Mouse (Mus musculus): ENCODE data around the gene Myo1e.

Myo1e gene

GRCm38 (mm10) chr9:70356254-70356653 is 149.1 kb downstream of the Myo1e start:
- DNase-seq (ENCODE audit: extremely low spot score, low spot score), result no peak

DNA sequence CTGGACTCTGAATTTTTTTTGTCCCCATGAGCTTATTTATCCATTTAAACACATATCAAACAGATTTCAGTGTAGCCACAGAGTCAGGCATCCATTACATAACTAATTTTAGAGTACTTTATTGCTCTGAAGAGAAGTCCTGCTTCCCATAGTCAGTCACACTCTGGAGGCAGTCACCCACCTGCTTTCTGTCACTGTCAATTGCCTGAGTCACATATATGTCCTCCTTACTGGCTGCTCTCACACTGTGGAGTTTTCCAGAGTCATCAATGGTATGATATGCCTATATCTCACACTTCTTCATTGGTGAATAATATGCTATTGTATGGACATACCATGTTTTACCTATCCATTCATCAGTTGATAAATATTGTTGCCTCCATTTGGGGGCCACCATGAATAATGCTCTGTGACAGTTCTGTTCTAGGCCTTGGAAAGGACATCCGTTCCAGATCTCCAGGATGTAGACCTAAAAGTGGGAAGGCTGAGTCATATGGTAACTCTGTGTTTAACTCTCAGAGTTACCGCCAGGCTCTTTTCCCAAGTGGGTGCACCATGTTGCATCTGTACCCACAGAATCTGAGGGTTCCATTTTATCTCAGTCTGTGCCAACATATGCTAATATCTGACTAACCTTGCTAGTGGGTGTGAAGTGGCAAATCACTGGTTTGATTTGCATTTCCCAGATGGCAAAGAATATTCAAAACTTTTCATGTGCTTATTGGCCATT is 152.4 kb downstream of the Myo1e start:
- DNase-seq (ENCODE audit: extremely low spot score, low spot score), result no peak

DNA sequence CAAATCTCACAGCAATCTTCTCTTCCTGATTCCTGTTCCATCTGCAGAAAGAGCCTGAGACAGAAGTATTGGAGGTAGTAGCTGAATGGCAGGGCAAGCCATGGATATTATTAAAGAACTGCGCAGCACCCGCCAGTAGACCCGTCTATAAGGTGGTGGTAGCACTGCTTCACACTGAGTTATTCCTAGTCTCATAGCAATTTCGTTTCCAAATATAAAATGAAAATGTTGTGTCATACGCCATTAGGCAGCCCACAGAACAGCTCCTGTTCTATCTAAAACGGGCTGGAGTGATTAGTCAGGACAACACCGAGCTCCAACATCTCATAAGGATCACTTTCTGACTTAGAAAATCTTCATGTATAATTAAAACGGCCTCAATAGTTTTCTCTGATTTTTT is 157.6 kb downstream of the Myo1e start:
- DNase-seq (ENCODE audit: extremely low spot score, low spot score), result no peak

DNA sequence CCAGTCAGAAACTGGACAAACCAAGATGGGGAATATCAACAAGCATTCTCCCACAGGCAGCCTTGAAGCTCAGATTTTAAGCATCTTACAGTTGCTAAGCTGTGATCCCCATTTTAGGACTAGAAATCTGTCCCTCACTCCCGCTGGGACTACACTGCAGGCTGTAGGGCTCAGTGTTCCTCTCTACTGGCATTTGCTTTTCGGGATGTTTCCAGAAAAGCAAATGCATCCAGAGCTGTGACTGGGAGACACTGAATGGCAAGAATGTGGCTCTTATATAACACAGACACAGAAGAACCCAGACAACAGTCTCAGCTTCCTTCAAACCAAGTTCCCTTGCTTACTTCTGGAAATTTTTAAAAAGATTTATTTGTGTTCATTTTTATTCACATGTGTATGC is 158.8 kb downstream of the Myo1e start:
- DNase-seq (ENCODE audit: extremely low spot score, low spot score), result no peak

- no peak for DNase-seq (ENCODE audit: extremely low spot score, low spot score)
These were observed 159.7 kb downstream of the Myo1e start for GRCm38 (mm10) chr9:70366898-70367297.

DNA sequence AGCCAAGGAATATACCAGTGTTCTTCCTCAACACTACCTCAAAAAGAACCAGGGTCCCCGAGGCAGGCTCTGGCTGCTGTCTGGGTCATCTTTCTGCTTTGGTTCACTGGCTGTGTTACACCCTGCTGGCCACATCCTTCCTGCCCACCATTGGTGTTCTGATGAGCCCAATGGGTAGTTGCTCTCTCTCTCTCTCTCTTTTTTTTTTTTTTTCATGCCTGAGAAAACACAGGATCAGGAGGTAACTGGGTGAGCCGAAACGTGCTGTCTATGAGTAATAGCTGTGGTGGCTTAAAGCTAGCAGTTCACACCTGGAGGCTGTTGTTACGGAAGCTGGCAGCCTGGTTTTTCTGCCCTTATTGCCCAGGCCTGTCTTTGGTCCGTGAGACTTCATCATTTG is 164.5 kb downstream of the Myo1e start:
- DNase-seq (ENCODE audit: extremely low spot score, low spot score), result no peak

DNA sequence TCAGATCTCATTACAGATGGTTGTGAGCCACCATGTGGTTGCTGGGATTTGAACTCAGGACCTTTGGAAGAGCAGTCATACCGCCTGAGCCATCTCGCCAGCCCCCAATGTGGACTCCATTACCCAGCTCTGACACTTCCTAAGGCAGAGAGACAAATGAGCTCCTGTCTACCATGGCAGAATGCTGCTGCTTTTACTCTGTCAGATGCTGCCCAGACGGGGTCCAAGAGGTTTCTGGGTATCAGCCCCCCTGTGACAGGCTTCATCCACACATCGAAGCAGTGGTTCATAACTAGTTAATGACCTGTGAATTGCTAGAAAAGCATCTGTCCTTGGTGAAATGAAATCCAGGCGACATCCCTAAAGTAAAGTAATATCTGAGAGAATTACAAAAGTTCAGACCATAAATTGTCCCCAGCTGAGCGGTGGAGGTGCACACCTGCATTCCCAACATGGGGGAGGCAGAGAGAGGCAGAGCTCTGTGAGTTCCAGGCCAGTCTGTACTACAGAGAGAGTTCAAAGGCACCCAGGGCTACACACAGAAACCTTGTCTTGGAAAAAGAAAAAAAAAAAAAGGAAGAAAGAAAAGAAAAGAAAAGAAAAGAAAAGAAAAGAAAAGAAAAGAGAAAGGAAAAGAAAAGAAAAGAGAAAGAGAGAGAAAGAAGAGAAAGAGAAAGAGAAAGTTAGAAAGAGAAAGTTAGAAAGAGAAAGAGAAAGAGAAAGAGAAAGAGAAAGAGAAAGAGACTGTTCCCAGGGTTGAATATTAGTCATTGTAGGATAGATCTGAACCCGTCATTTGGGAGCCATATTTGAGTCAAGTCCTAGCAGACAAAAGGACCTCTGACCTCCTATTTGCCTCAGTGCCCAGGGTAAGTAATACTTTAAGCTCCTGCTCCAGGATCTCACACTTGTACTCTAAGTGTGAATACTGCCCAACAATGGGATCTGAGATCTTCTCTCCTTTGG is 172.6 kb downstream of the Myo1e start:
- DNase-seq (ENCODE audit: extremely low spot score, low spot score), result no peak

DNA sequence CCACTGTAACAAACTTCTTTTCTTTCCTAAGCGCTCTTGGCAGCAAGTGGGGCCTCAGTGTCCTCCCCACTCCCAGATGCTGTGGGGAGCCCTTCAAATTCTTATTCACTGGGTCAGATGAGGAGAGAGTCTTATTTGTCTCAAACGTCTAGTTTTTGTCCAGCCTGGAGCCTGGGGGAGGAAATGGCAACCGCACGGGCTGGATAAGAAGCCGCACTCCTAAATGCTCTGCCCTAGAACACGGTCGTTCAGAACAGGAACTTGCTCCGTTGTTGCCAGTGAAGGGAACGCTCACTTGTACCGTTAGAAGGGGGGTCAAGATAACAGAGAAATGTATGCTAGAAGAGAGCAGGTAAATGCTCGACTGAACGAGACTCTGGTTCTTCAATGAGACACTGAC is 174.9 kb downstream of the Myo1e start:
- no peak for DNase-seq (ENCODE audit: extremely low spot score, low spot score)

- DNase-seq (ENCODE audit: extremely low spot score, low spot score), result no peak
These were observed 176.6 kb downstream of the Myo1e start for GRCm38 (mm10) chr9:70383750-70384149.

GRCm38 (mm10) chr9:70384494-70384893 is 177.3 kb downstream of the Myo1e start:
- DNase-seq (ENCODE audit: extremely low spot score, low spot score), result no peak

DNA sequence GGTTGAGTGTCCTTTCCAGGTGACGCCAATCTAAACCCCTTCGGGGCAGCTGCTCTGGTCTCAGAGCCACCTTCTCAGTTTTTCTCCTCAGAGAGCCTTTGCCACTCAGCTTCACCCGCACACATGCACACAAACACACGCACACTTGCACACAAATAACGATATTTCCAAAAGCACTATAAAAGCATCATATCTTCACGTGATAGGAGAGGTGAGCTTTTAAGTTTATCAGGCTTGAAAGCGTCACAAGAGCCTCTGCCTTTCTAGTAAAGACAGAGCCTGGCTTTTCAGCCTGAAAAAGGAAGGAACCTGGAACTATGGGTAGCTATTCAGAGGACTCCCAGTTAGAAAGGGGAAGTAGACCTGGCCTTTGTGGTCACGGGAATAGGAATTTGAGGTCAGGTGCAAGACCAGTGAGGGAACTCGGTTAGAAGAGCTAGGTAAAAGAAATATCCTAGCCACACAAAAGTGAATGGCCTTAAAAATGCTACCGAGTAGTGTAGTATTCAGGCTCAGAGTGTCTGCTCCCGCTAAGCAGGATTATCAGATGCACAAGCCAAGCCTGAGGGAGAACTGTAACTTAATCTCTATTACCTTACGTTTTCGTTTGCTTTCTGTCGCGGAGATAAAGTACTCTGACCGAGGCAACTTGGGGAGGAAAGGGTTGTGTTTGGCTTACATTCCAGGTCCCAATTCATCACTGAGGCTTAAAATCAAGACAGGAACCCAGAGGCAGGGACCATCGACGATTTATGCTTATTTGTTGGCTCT is 178.0 kb downstream of the Myo1e start:
- DNase-seq (ENCODE audit: extremely low spot score, low spot score), result no peak

- no peak for DNase-seq (ENCODE audit: extremely low spot score, low spot score)
These were observed 180.4 kb downstream of the Myo1e start for GRCm38 (mm10) chr9:70387410-70388119.

- no peak for DNase-seq (ENCODE audit: extremely low spot score, low spot score)
These were observed 182.4 kb downstream of the Myo1e start for GRCm38 (mm10) chr9:70389548-70389947.

DNA sequence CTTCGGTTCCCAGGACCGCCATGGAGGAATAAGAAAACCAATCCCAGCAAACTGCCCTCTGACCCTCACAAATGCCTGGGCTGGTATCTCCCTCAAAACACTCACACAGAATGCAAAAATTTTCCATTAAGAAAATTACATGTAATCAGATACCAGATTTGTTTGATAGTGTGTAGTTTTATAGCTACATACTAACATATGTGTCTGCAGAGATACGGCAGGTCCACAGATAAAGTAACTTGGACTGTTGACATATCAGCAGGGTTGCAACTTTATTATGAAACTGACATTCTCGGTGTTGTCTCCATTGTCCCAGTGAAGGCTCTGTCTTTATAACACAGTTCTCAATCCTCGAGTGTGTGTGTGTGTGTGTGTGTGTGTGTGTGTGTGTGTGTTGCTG is 183.9 kb downstream of the Myo1e start:
- DNase-seq (ENCODE audit: extremely low spot score, low spot score), result no peak

- no peak for DNase-seq (ENCODE audit: extremely low spot score, low spot score)
These were observed 184.8 kb downstream of the Myo1e start for GRCm38 (mm10) chr9:70391660-70392562.

DNA sequence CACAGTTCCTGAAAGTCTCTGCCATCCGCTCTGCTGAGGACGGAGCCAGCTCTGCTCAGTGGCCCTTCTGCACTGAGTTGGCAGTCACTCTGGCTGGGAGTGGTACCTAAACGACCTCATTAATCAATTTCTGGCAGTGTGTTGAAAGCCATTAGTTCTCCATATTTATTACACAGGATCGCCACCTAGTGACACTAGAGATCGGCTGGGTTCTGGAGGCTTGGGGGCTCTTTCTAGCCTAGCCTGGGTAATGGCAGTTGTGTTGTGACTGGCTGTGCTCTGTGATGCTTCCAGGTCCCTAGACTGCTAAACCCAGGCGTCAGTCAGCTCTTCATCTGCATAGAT is 185.4 kb downstream of the Myo1e start:
- DNase-seq (ENCODE audit: extremely low spot score, low spot score), result peak; percentile 36

DNA sequence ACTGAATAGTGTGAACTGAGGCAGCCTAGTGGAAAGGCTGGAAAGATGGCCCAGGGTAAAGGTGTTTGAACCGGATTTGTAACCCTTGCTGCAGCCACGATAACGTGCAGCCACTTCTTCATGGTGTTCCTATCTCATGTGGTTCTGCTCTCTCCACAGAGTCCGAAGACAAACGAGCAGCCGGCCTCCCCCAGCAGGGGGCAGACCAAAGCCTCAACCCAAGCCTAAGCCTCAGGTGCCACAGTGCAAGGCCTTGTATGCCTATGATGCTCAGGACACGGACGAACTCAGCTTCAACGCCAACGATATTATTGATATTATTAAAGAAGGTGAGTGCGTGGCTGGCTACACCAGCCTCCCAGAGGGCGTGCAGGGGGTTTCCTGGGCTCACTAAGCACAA is 188.5 kb downstream of the Myo1e start:
- DNase-seq (ENCODE audit: extremely low spot score, low spot score), result no peak

GRCm38 (mm10) chr9:70396083-70396482 is 188.9 kb downstream of the Myo1e start:
- no peak for DNase-seq (ENCODE audit: extremely low spot score, low spot score)

GRCm38 (mm10) chr9:70401937-70402539 is 194.9 kb downstream of the Myo1e start:
- DNase-seq (ENCODE audit: extremely low spot score, low spot score), result no peak

- DNase-seq (ENCODE audit: extremely low spot score, low spot score), result no peak
These were observed 199.4 kb downstream of the Myo1e start for GRCm38 (mm10) chr9:70406596-70406995.

Measured in neural tube, embryonic 10.5 days (tissue).